Comparison of ENCODE assay signal across 11 mouse cellular contexts in genomic region chr11:104599265-104599945, GRCm38 (mm10). TPM values are rescaled to one million over a fixed set of nuclear protein-coding genes. Genes with fewer than 3 reads are reported as not detected.
DNase-seq lines count a peak whose midpoint lies in the region; ATAC-seq and TF ChIP-seq lines count a peak whose summit lies in the region.
"Had no signal": no experiment of that assay in that cellular context is flagged by ENCODE, and none has a peak within 500 bp of the region (broad histone marks: within the 10 kb centered on the region; RNA-seq: fewer than 3 reads in every experiment).

No protein-coding gene starts in this region.

- no peak overlapping the region for H3K27ac ChIP-seq in forebrain, embryonic 11.5 days (ENCODE audit: low read depth, low read length)
- H3K27ac ChIP-seq in forebrain, postnatal 0 days (ENCODE audit: low read depth, low read length) = no peak overlapping the region
- H3K27ac ChIP-seq in heart, postnatal 0 days (ENCODE audit: low read depth) = peak overlapping the region; percentile 55
- peak overlapping the region; percentile 69 for H3K27ac ChIP-seq in stomach, postnatal 0 days (replicated peaks)
- H3K27ac ChIP-seq in gastrocnemius, adult 2 months = no peak overlapping the region
- H3K27ac ChIP-seq: limb, embryonic 13.5 days; neural tube, embryonic 12.5 days had no signal

- no peak overlapping the region for H3K4me3 ChIP-seq in forebrain, embryonic 11.5 days (ENCODE audit: low read depth, low read length)
- H3K4me3 ChIP-seq in forebrain, postnatal 0 days (ENCODE audit: low read depth, low read length) = no peak overlapping the region
- peak overlapping the region; percentile 76 for H3K4me3 ChIP-seq in megakaryocyte, embryonic 14.5 days (replicated peaks)
- no peak overlapping the region for H3K4me3 ChIP-seq in heart, postnatal 0 days (ENCODE audit: low read depth, low read length)
- H3K4me3 ChIP-seq in stomach, postnatal 0 days (ENCODE audit: low read depth, low read length) = no peak overlapping the region
- H3K4me3 ChIP-seq in gastrocnemius, adult 2 months = no peak overlapping the region
- H3K4me3 ChIP-seq: erythroblast, embryonic 14.5 days; limb, embryonic 13.5 days; neural tube, embryonic 12.5 days had no signal

- H3K9ac ChIP-seq in forebrain, embryonic 11.5 days (ENCODE audit: low read length) = no peak overlapping the region
- no peak overlapping the region for H3K9ac ChIP-seq in forebrain, postnatal 0 days
- H3K9ac ChIP-seq in heart, postnatal 0 days (replicated peaks; ENCODE audit: low read depth, low read length) = no peak overlapping the region
- H3K9ac ChIP-seq in stomach, postnatal 0 days (ENCODE audit: low read length) = no peak overlapping the region
- H3K9ac ChIP-seq: limb, embryonic 13.5 days; neural tube, embryonic 12.5 days had no signal

- intact Hi-C loops in gastrocnemius, adult 2 months (cut with DNase I) = loop anchor here (10.0 kb wide), 1 partner anchor 525 kb away; the partner anchor contains the start of gene Mettl2

- WGBS in forebrain, embryonic 11.5 days = 89% methylated on average over 13 of the region's 13 CpGs
- WGBS in forebrain, postnatal 0 days = 72% methylated on average over 13 of the region's 13 CpGs
- WGBS in heart, postnatal 0 days = 65% methylated on average over 13 of the region's 13 CpGs
- 54% methylated on average over 13 of the region's 13 CpGs for WGBS in stomach, postnatal 0 days

- no peaks in the 10 kb centered on the region for H3K36me3 ChIP-seq in forebrain, embryonic 11.5 days (ENCODE audit: control insufficient read depth, insufficient read depth, low read length)
- H3K36me3 ChIP-seq in forebrain, postnatal 0 days (ENCODE audit: insufficient read depth) = no peaks in the 10 kb centered on the region
- no peaks in the 10 kb centered on the region for H3K36me3 ChIP-seq in megakaryocyte, embryonic 14.5 days (replicated peaks; ENCODE audit: low read length)
- no peaks in the 10 kb centered on the region for H3K36me3 ChIP-seq in heart, postnatal 0 days (replicated peaks; ENCODE audit: control insufficient read depth, insufficient read depth, low read length)
- H3K36me3 ChIP-seq in stomach, postnatal 0 days (ENCODE audit: control insufficient read depth, insufficient read depth, low read length) = no peaks in the 10 kb centered on the region
- H3K36me3 ChIP-seq: limb, embryonic 13.5 days; neural tube, embryonic 12.5 days had no signal

- no peaks in the 10 kb centered on the region for H3K9me3 ChIP-seq in forebrain, embryonic 11.5 days (ENCODE audit: control insufficient read depth, low read length)
- no peaks in the 10 kb centered on the region for H3K9me3 ChIP-seq in forebrain, postnatal 0 days (ENCODE audit: low read length)
- no peaks in the 10 kb centered on the region for H3K9me3 ChIP-seq in megakaryocyte, embryonic 14.5 days
- no peaks in the 10 kb centered on the region for H3K9me3 ChIP-seq in heart, postnatal 0 days (replicated peaks; ENCODE audit: control insufficient read depth, low read length)
- H3K9me3 ChIP-seq in stomach, postnatal 0 days (ENCODE audit: control insufficient read depth, low read length) = no peaks in the 10 kb centered on the region
- H3K9me3 ChIP-seq: limb, embryonic 13.5 days; neural tube, embryonic 12.5 days had no signal

- no peak for TF ChIP-seq CTCF in forebrain, postnatal 0 days (IDR thresholded peaks at IDR 0.05; ENCODE audit: low read depth)
- TF ChIP-seq CTCF in heart, postnatal 0 days (IDR thresholded peaks at IDR 0.05; ENCODE audit: low read depth) = no peak
- no peak for TF ChIP-seq CTCF in stomach, postnatal 0 days (IDR thresholded peaks at IDR 0.05; ENCODE audit: low read depth)
- TF ChIP-seq CTCF in gastrocnemius, adult 2 months (IDR thresholded peaks at IDR 0.05) = no peak

- no peaks in the 10 kb centered on the region for H3K27me3 ChIP-seq in forebrain, embryonic 11.5 days (ENCODE audit: control insufficient read depth, insufficient read depth, low read length)
- no peaks in the 10 kb centered on the region for H3K27me3 ChIP-seq in forebrain, postnatal 0 days (ENCODE audit: insufficient read depth, low read length)
- H3K27me3 ChIP-seq in megakaryocyte, embryonic 14.5 days (replicated peaks) = no peaks in the 10 kb centered on the region
- no peaks in the 10 kb centered on the region for H3K27me3 ChIP-seq in heart, postnatal 0 days (ENCODE audit: control insufficient read depth, insufficient read depth, low read length)
- H3K27me3 ChIP-seq in stomach, postnatal 0 days (ENCODE audit: control insufficient read depth, insufficient read depth, low read length) = no peaks in the 10 kb centered on the region
- H3K27me3 ChIP-seq: limb, embryonic 13.5 days; neural tube, embryonic 12.5 days had no signal

- H3K4me1 ChIP-seq in forebrain, embryonic 11.5 days (replicated peaks; ENCODE audit: control insufficient read depth, insufficient read depth, low read length) = no peaks in the 10 kb centered on the region
- H3K4me1 ChIP-seq in forebrain, postnatal 0 days (ENCODE audit: insufficient read depth) = no peaks in the 10 kb centered on the region
- peaks cover 89% of the 10 kb centered on the region for H3K4me1 ChIP-seq in megakaryocyte, embryonic 14.5 days
- no peaks in the 10 kb centered on the region for H3K4me1 ChIP-seq in heart, postnatal 0 days (ENCODE audit: control insufficient read depth, insufficient read depth)
- H3K4me1 ChIP-seq in stomach, postnatal 0 days (replicated peaks; ENCODE audit: control insufficient read depth, insufficient read depth) = no peaks in the 10 kb centered on the region
- H3K4me1 ChIP-seq: limb, embryonic 13.5 days; neural tube, embryonic 12.5 days had no signal

- TF ChIP-seq EP300 in heart, postnatal 0 days (IDR thresholded peaks at IDR 0.05; ENCODE audit: low read depth) = no peak
- no peak for TF ChIP-seq EP300 in stomach, postnatal 0 days (optimal IDR thresholded peaks at IDR 0.05)

- no peak for ATAC-seq in forebrain, embryonic 11.5 days (replicated peaks; ENCODE audit: low FRiP score)
- ATAC-seq in forebrain, postnatal 0 days = no peak
- no peak for ATAC-seq in megakaryocyte, adult 5-6 weeks (ENCODE audit: poor library complexity, severe bottlenecking)
- peak; percentile 31 for ATAC-seq in heart, postnatal 0 days (ENCODE audit: insufficient read depth, low read depth)
- peak; percentile 32; the same call in 1 of the 2 replicates for ATAC-seq in stomach, postnatal 0 days (ENCODE audit: low FRiP score, low TSS enrichment)

- no peak overlapping the region for H3K4me2 ChIP-seq in forebrain, embryonic 11.5 days (ENCODE audit: low read depth, low read length, severe bottlenecking)
- no peak overlapping the region for H3K4me2 ChIP-seq in forebrain, postnatal 0 days (ENCODE audit: low read depth)
- H3K4me2 ChIP-seq in heart, postnatal 0 days (ENCODE audit: low read depth, low read length) = no peak overlapping the region
- no peak overlapping the region for H3K4me2 ChIP-seq in stomach, postnatal 0 days (replicated peaks; ENCODE audit: low read depth)
- H3K4me2 ChIP-seq: limb, embryonic 13.5 days; neural tube, embryonic 12.5 days had no signal

- peak; percentile 41 for DNase-seq in forebrain, embryonic 11.5 days (ENCODE audit: low spot score)
- DNase-seq in forebrain, postnatal 0 days = no peak
- DNase-seq in heart, postnatal 0 days (ENCODE audit: low spot score) = no peak
- DNase-seq in stomach, postnatal 0 days (ENCODE audit: low spot score) = no peak
- no peak for DNase-seq in gastrocnemius, adult 2 months
- DNase-seq in gastrocnemius, postnatal 4 days (ENCODE audit: low spot score in 2 of 2) = no peak

RNA-seq across cellular contexts. Expression of gene Itgb3, which starts 8.4 kb away (rescaled TPM):
- 0.98 and 1.1 TPM in 2 replicates for polyA plus RNA-seq in forebrain, embryonic 11.5 days (2014; fragmentation: Nextera tagmentation; extraction: Ambion mirVana)
- total RNA-seq in forebrain, postnatal 0 days (2014; rRNA removed) = 1.2 and 1.9 TPM in 2 replicates
- polyA plus RNA-seq in forebrain, postnatal 0 days (2015; fragmentation: Nextera tagmentation; extraction: Ambion mirVana) = 0.47 and 0.71 TPM in 2 replicates
- polyA plus RNA-seq in megakaryocyte, embryonic 14.5 days (2012; ENCODE audit: insufficient read depth, low replicate concordance) = 123 and 181 TPM in 2 replicates
- total RNA-seq in megakaryocyte, adult 5-6 weeks (2015) = 7.1 and 8.6 TPM in 2 replicates
- total RNA-seq in megakaryocyte, adult 5-6 weeks (2017) = 20.6 and 23.8 TPM in 2 replicates
- total RNA-seq in heart, postnatal 0 days (2014; rRNA removed; ENCODE audit: low replicate concordance) = 5.2 and 16.4 TPM in 2 replicates
- polyA plus RNA-seq in heart, postnatal 0 days (2015; fragmentation: Nextera tagmentation; extraction: Ambion mirVana) = 1.6 and 1.7 TPM in 2 replicates
- polyA plus RNA-seq in stomach, postnatal 0 days (2015; fragmentation: Nextera tagmentation; extraction: Ambion mirVana) = 4.7 and 5.1 TPM in 2 replicates
- 1 to 10 TPM in 1 of 2 experiments, under 1 TPM in 1; 0.54 to 1.3 TPM for total RNA-seq in gastrocnemius, adult 2 months (2021)
- total RNA-seq in gastrocnemius, postnatal 4 days (2021) = 10 to 100 TPM; 16.0 to 16.2 TPM

RNA-seq across cellular contexts. Expression of gene Myl4, which starts 48.9 kb away (rescaled TPM):
- polyA plus RNA-seq in forebrain, embryonic 11.5 days (2014; fragmentation: Nextera tagmentation; extraction: Ambion mirVana) = 0.44 and 0.84 TPM in 2 replicates
- total RNA-seq in forebrain, postnatal 0 days (2014; rRNA removed) = 0.67 and 5.8 TPM in 2 replicates
- polyA plus RNA-seq in forebrain, postnatal 0 days (2015; fragmentation: Nextera tagmentation; extraction: Ambion mirVana) = 4.6 and 5.3 TPM in 2 replicates
- polyA plus RNA-seq in megakaryocyte, embryonic 14.5 days (2012; ENCODE audit: insufficient read depth, low replicate concordance) = 0.86 TPM in 1 of 2 replicates, not detected in the other
- 0.11 TPM in 1 of 2 replicates, not detected in the other for total RNA-seq in megakaryocyte, adult 5-6 weeks (2015)
- total RNA-seq in megakaryocyte, adult 5-6 weeks (2017) = 0.08 TPM in 1 of 2 replicates, not detected in the other
- 758 and 991 TPM in 2 replicates for total RNA-seq in heart, postnatal 0 days (2014; rRNA removed; ENCODE audit: low replicate concordance)
- polyA plus RNA-seq in heart, postnatal 0 days (2015; fragmentation: Nextera tagmentation; extraction: Ambion mirVana) = 1,182 and 1,364 TPM in 2 replicates
- polyA plus RNA-seq in stomach, postnatal 0 days (2015; fragmentation: Nextera tagmentation; extraction: Ambion mirVana) = 6.8 and 9.5 TPM in 2 replicates
- 1 to 10 TPM; 2.9 to 8.1 TPM for total RNA-seq in gastrocnemius, adult 2 months (2021)
- 100 to 1,000 TPM; 339 to 515 TPM for total RNA-seq in gastrocnemius, postnatal 4 days (2021)

RNA-seq across cellular contexts. Expression of gene Cdc27, which starts 49.0 kb away (rescaled TPM):
- 56.4 and 62.7 TPM in 2 replicates for polyA plus RNA-seq in forebrain, embryonic 11.5 days (2014; fragmentation: Nextera tagmentation; extraction: Ambion mirVana)
- 34.9 and 46.5 TPM in 2 replicates for total RNA-seq in forebrain, postnatal 0 days (2014; rRNA removed)
- polyA plus RNA-seq in forebrain, postnatal 0 days (2015; fragmentation: Nextera tagmentation; extraction: Ambion mirVana) = 23.3 and 33.2 TPM in 2 replicates
- polyA plus RNA-seq in megakaryocyte, embryonic 14.5 days (2012; ENCODE audit: insufficient read depth, low replicate concordance) = 2.5 TPM in 1 of 2 replicates, not detected in the other
- total RNA-seq in megakaryocyte, adult 5-6 weeks (2015) = 49.4 and 51.3 TPM in 2 replicates
- total RNA-seq in megakaryocyte, adult 5-6 weeks (2017) = 45.1 and 52.1 TPM in 2 replicates
- 16.6 and 18.3 TPM in 2 replicates for total RNA-seq in heart, postnatal 0 days (2014; rRNA removed; ENCODE audit: low replicate concordance)
- polyA plus RNA-seq in heart, postnatal 0 days (2015; fragmentation: Nextera tagmentation; extraction: Ambion mirVana) = 19.6 and 20.5 TPM in 2 replicates
- polyA plus RNA-seq in stomach, postnatal 0 days (2015; fragmentation: Nextera tagmentation; extraction: Ambion mirVana) = 11.7 and 13.9 TPM in 2 replicates
- total RNA-seq in gastrocnemius, adult 2 months (2021) = 10 to 100 TPM; 25.9 to 27.5 TPM
- 10 to 100 TPM; 49.1 to 51.1 TPM for total RNA-seq in gastrocnemius, postnatal 4 days (2021)

Comparison
In these comparisons a context has a peak if more than half of its experiments do, and no peak if none do; other contexts are left out.
1. RNA of gene Myl4, which starts 48.9 kb away (total RNA-seq): 758 to 991 TPM in heart, postnatal 0 days and 339 to 515 TPM in gastrocnemius, postnatal 4 days; 2.9 to 8.1 TPM in gastrocnemius, adult 2 months, 0.67 to 5.8 TPM in forebrain, postnatal 0 days and 0.08 to 0.11 TPM in megakaryocyte, adult 5-6 weeks; every median in the first group is over 10 times any median in the second.
2. ATAC-seq: peak in heart, postnatal 0 days (single experiment) and stomach, postnatal 0 days (single experiment); none in forebrain, embryonic 11.5 days (single experiment), forebrain, postnatal 0 days (single experiment) and megakaryocyte, adult 5-6 weeks (single experiment).
3. H3K27ac ChIP-seq: peak in heart, postnatal 0 days (single experiment) and stomach, postnatal 0 days (single experiment); none in forebrain, embryonic 11.5 days (single experiment), forebrain, postnatal 0 days (single experiment) and gastrocnemius, adult 2 months (single experiment).